Mouse (Mus musculus) frontal cortex, postnatal 10 days (tissue): Measurements from ENCODE around the gene Map1lc3a.

ENCODE experiments used
- DNase-seq, 2 experiments: peaks; one replicate each; pipeline ENCODE4 v3.0.0; 2022; ENCODE audit warnings: low spot score in 2 of 2, mixed read lengths in 1 of 2

The Map1lc3a gene

GRCm38 (mm10) chr2:155285744-155286143, 9.6 kb downstream of the Map1lc3a start:
- DNase-seq = no peak

- no peak for DNase-seq
Observed at GRCm38 (mm10) chr2:155287456-155288250, 11.6 kb downstream of the Map1lc3a start.

- no peak for DNase-seq
Observed at GRCm38 (mm10) chr2:155290066-155290465, 14.0 kb downstream of the Map1lc3a start.

GRCm38 (mm10) chr2:155293382-155293781, 17.3 kb downstream of the Map1lc3a start:
- no peak for DNase-seq

GRCm38 (mm10) chr2:155293946-155294345, 17.8 kb downstream of the Map1lc3a start:
- DNase-seq = no peak

GRCm38 (mm10) chr2:155295453-155295852, 19.4 kb downstream of the Map1lc3a start:
- DNase-seq = no peak

GRCm38 (mm10) chr2:155299563-155299962, 23.5 kb downstream of the Map1lc3a start:
- no peak for DNase-seq

- DNase-seq = no peak
Observed at GRCm38 (mm10) chr2:155308936-155309592, 33.0 kb downstream of the Map1lc3a start.

- DNase-seq = no peak
Observed at GRCm38 (mm10) chr2:155313671-155314070, 37.6 kb downstream of the Map1lc3a start.

- no peak for DNase-seq
Observed at GRCm38 (mm10) chr2:155318618-155319017, 42.5 kb downstream of the Map1lc3a start.

- no peak for DNase-seq
Observed at GRCm38 (mm10) chr2:155320596-155320995, 44.5 kb downstream of the Map1lc3a start.

GRCm38 (mm10) chr2:155326001-155326400, 49.9 kb downstream of the Map1lc3a start:
- DNase-seq = no peak
